Mouse (Mus musculus): ENCODE measurements at regions not wholly inside any gene's neighbourhood (a gene's known extent, or its start where the extent isn't known, plus 50 kb on each side); places are given as distances from the start of the nearest gene placed in this dataset.

DNA sequence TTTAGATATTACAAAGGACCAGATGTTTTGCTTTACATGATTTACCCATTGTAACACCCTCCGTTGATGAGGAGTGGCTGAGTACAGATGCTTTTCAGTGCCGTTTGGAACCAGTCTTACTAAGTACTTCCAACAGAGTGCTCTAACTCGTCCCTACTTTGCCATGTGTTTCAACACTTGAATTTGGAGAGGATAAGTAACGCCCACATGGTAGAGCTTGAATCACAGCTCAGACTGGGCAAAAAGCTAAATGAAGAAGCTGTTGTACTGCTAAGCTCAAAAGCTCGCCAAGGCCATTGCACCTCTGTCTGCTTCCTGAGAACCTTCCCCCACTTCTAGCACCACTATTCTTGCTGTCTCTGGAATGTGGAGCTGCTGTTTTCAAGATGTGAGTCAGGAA lies 471.1 kb downstream of the Nfib start:
- DNase-seq = no peak

DNA sequence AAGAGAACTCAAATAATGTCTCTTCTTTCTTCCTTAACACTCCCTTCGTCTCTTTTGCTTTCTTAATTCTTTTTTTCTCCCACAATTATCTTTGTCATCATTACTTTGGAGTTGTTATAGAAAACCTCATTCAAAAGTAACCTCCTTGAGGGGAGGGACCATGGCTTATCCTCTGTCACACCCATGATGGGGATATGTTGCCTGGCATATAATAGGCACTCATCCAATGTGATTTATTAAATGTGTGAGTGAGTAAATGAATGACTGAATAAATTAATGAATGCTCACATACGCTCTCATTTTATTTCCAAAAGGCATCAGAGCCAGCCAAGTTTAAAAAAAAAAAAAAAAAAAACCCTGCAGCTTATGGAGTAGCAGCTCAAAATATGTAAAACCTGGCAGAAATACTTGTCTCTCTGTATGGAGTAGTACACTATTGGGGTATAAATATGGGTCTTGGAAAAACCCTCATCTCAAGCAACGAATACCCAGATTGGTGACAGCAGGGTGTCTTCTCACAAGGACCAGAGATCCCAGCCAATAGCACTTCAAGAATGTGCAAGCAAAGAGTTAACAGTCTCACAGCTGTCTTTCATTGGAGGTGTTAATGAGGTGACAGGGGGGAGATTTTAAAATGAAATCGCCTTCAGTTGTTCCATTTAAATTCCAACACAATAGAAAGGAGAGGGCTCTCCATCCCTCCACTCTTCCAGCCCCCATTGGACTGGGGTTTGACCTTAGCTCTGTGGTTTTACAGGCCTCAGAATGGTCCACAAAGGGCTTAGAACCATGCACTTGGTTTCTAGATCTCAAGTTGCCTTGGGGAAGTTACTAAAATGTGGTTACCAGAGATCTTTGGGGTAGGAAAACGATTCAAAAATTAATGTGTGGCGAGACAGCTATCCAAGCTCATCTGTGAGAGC lies 479.1 kb downstream of the Nfib start:
- DNase-seq = no peak

GRCm38 (mm10) chr4:82220724-82221123 lies 484.8 kb downstream of the Nfib start:
- no peak for DNase-seq

GRCm38 (mm10) chr4:82220120-82220714 lies 485.3 kb downstream of the Nfib start:
- DNase-seq = no peak

GRCm38 (mm10) chr4:82218616-82219015 lies 486.9 kb downstream of the Nfib start:
- no peak for DNase-seq

- DNase-seq = no peak
These were observed 498.5 kb downstream of the Nfib start for GRCm38 (mm10) chr4:82207031-82207430.

DNA sequence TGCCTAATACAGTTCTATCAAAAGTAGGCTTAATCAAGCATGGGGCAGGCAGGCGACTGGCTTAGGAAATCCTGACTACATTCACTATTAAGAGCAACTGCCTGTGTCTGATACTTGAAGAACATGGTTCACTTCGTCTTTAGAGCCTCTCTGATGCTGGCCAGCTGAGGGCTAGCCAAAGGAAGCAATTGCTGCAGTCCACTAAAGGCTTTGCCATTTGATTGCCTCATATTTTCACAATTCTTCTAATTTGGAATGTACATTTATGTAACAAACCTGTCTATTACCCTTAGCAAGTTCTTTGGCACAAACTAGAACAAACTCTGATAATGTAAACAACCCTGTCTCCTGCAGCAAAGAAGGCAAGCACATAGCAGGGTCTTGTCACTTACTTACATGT lies 505.2 kb downstream of the Nfib start:
- DNase-seq = peak; percentile 1

DNA sequence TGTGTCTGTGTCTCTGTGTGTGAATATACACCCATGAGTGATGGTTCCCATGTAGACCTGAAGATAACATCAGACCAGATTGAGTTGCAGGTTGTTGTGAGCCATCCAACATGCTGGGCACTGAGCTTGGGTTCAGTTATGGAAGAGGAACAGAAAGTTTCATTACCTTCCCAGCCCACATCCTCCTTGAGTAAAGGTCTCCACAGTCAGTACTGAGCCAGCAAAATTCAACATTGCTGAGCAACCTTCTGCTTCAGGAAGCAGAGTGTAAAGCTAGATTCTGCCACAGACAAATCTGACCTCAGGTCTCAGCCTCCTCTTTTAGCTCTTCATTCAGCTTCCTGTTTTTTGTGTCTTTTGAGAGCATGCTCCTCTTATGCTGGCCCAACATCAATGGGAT lies 506.4 kb downstream of the Nfib start:
- DNase-seq = no peak

DNA sequence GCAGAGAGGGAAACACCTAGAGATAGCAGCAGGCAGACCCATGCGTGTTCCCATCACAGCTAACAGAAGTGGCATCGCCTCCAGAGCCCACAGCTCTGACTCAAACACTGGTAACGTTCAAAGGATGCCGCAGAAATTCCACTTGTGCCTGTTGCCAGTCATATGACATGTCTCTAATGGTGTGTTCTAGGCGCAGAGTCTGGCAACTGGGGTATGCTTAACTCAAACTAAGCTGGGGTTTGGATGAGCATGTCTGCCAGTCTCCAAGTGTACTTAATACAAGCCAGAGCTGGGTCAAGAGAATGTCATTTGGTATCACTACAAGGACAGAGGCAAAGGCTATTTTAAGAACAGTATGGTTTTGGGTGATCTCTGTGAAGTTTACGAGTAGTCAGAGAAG lies 507.9 kb downstream of the Nfib start:
- no peak for DNase-seq

DNA sequence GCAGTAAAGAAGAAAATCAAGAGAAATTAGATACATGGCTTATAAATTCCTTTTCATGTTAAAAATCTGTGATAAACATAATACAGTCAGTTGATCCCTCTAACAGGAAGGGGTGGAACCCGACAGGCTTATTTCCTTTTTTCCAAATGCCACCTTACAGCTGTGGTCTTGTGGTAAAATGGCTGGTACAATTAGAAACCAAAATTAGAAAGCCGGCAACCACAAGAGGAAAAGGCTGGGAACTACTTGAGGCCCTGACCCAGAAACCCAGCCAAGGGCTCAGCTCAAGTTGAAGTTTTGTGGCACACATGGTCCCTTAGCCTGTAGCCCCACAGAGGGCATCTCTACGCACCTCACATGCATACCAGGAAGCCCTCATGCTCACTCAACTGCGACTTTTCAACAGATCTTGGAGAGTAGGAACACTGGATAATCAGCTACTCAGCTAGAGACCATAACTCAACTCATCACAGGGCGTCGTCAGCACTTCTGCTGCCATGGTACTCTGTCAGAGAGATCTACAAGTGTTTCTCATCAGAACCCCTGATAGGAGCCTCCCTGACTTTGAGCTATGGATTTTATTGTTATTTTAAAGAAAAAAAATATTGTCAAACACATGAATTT lies 509.4 kb downstream of the Nfib start:
- DNase-seq = no peak

- DNase-seq = no peak
These were observed 511.6 kb downstream of the Nfib start for GRCm38 (mm10) chr4:82193905-82194304.

DNA sequence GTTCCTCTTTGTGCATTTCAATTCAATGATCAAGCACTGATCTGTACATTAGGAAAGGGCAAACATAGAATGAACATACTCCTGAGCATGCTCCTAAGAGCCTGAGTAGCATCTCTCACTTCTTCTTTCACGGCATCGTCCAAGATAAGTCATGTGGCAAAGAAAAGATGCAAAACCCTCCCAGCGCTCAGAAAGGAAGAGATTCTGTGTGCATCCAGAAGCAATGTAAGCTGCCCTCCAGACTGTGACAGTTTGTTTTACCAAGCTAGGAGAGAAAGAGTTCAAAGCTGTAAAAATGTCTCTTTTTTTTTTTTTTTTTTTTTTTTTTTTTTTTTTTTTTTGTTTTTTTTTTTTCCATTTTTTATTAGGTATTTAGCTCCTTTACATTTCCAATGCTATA lies 518.7 kb downstream of the Nfib start:
- no peak for DNase-seq

DNA sequence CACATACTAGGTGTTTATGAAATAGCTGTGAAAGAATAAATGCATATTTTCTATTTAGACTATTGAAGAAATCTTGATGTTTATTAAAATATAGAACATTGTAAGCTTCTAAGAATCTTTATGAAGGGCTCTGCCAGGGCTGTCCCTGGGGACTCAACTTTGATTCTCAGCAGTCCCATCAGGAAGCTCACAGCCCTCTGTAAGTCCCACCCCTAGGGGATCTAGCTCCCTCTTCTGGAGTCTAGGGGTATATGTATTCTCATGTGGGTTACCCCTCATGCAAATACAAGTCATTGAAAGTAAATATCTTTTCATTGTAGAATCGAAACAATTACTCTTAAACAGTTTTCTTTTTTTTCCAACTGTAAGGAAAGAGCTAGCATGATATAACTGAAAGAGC lies 521.6 kb downstream of the Nfib start:
- DNase-seq = no peak

- no peak for DNase-seq
These were observed 527.4 kb downstream of the Nfib start for GRCm38 (mm10) chr4:82178112-82178511.

DNA sequence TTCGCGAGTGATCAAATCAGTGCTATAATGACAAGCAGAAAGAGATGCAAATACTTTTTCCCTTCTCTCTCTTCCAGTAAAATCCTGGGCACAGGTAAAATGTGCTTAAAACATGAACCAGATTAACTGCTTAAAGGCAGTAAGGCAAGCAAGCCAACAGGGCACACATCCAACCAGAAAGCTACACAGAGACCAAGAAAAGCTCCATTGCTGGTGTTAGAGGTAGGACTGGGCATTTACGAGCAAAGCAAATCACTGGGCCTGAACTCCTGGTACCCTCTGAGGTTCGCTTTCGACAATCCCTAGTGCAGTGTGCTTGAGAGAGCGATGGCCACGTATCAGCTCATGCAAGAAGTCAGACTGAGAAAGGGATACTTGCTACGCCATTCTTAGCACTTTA lies 528.8 kb downstream of the Nfib start:
- DNase-seq = no peak

DNA sequence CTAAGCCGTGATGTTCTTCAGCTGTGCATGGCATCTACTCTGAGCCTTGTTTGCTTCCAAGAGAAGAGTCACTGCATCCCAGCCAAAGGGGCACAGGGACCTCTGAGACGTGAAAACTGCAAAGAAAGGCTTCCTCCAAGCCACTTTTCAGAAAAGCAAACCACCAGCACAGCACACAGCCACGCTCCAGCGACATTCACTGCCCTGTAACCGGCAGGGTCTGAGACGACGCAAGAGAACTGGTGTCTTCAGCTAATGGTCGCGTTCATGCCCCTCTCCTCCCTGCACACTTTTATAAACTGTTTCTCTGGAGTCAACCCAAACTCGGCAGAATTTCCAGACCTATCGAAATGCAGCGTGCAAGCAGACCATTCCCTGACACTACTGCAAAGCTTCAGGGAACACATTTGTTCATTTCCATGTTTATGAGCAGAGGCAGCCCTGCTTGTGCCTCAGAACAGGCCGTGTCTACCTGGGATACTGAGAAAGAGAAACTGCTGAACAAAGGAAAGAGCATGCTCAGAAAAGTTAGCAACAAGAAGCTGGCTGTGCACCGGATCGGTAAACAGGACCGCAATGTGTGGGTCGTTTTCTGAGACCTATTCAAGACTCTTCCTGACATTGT lies 532.0 kb downstream of the Nfib start:
- no peak for DNase-seq

GRCm38 (mm10) chr4:82170930-82171329 lies 534.6 kb downstream of the Nfib start:
- DNase-seq = no peak

DNA sequence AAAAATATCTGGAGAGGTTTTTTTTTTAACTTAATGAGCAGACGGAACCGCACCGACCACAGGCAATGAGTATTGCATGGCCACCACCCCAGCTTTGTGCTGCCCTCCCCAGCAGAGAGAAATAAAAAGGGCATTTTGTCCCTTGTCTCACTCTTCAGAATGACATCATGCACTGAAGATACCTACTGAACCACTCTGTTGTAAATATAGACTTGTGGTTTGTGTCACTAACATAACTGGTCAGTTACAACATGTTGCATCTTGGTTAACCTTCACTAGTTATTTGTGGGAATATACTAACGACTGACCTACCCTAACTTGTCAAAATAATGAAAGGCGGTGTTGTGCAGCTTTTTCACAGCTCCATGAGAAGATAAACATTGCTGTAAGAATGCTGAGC lies 537.5 kb downstream of the Nfib start:
- DNase-seq = no peak

GRCm38 (mm10) chr4:82167396-82167795 lies 538.2 kb downstream of the Nfib start:
- DNase-seq = no peak

DNA sequence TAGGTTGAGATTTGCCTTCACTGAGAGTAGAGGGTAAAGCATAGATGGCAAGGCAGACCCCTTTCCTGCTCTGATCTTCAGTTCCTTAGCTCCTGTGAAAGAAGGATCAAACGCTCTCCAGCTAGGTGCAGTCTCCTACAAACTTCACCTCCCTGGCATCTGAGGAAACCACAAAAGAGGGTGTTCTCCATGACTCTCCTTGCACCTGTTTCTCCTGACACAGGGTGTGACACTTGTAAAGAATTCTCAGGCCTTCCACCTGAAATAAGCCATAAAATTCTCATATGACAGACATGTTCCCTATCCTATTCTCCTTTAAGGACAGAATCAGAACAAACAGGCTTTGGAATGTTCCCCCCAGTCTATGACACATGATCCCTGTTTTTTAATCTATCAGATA lies 538.7 kb downstream of the Nfib start:
- DNase-seq = no peak

DNA sequence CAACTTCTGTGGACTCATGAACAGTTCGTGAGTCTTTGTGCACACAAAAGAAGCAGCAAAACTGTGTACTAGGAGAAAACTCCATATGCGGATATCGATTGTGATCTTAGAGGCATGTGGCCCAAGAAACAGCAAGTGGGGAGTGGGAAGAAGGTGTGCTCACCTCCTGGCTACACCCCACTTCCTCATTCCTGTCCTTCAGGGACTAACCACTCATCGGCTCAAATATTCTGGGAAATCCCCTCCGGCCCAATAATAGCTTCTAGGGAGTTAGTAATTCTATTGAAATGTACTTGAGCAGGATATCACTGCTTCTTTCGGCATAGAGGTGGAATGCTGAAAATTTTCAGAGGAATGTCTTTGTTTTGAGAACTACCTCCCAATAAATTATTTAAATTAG lies 539.5 kb downstream of the Nfib start:
- no peak for DNase-seq

- no peak for DNase-seq
These were observed 541.5 kb downstream of the Nfib start for GRCm38 (mm10) chr4:82164058-82164457.

- no peak for DNase-seq
These were observed 543.7 kb downstream of the Nfib start for GRCm38 (mm10) chr4:82161818-82162217.

Data from adrenal gland, postnatal 25 days (tissue).